Comparison of ENCODE assay signal across 9 mouse cellular contexts in the genomic region with DNA sequence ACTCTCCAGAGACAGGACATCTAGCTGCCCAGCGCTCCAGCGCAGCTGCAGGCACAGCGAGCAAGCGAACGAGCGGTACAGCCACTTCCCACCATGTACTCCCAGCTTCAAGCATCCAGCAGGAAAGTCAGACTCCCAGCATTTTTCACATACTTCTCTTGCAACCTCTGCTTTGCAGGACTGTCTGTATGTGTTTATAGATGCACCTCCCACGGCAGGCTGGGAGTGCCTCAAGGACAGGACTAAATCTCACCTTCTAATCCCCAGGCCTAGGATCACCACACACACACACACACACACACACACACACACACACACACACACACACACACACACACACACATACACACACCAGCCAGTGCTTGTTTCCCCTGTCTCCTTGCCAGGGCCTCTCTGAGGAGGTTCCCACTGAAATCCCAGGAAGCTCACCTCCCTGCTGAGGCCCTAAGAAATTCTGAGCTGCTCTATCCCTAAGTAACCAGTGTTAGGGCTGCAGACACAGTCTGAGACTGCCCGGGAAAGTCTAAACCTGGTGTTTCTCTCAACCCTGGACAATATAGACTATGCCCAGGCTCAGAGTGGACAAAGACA. TPM values are rescaled to one million over a fixed set of nuclear protein-coding genes. Genes with fewer than 3 reads are reported as not detected.
DNase-seq lines count a peak whose midpoint lies in the region; ATAC-seq lines count a peak whose summit lies in the region.
"Had no signal": no experiment of that assay in that cellular context is flagged by ENCODE, and none has a peak within 500 bp of the region (broad histone marks: within the 10 kb centered on the region; RNA-seq: fewer than 3 reads in every experiment).

No protein-coding gene starts in this region.

- H3K9ac ChIP-seq in hindbrain, embryonic 15.5 days, result 0 out of 2 replicates have a peak overlapping the region, but pooled peaks have one; percentile 25
- no peak overlapping the region for H3K9ac ChIP-seq in neural tube, embryonic 11.5 days (ENCODE audit: low read length)
- H3K9ac ChIP-seq: liver, embryonic 14.5 days had no signal

- 19% methylated on average over 8 of the region's 8 CpGs for WGBS in embryonic facial prominence, embryonic 10.5 days
- WGBS in hindbrain, embryonic 15.5 days, result 27% methylated on average over 8 of the region's 8 CpGs
- WGBS in neural tube, embryonic 11.5 days, result 40% methylated on average over 8 of the region's 8 CpGs

- peaks cover 96% of the 10 kb centered on the region for H3K4me1 ChIP-seq in embryonic facial prominence, embryonic 10.5 days
- peaks cover 86% of the 10 kb centered on the region for H3K4me1 ChIP-seq in hindbrain, embryonic 15.5 days (replicated peaks)
- H3K4me1 ChIP-seq in neural tube, embryonic 11.5 days (ENCODE audit: control insufficient read depth, insufficient read depth, low read length), result peaks cover 20% of the 10 kb centered on the region

- peaks cover 70% of the 10 kb centered on the region for H3K36me3 ChIP-seq in embryonic facial prominence, embryonic 10.5 days (replicated peaks)
- no peaks in the 10 kb centered on the region for H3K36me3 ChIP-seq in hindbrain, embryonic 15.5 days
- peaks cover 2% of the 10 kb centered on the region for H3K36me3 ChIP-seq in neural tube, embryonic 11.5 days (ENCODE audit: control insufficient read depth, insufficient read depth, low read length)

- peak overlapping the region; percentile 31; the same call in 1 of the 2 replicates for H3K4me3 ChIP-seq in embryonic facial prominence, embryonic 10.5 days
- H3K4me3 ChIP-seq in hindbrain, embryonic 15.5 days, result no peak overlapping the region
- no peak overlapping the region for H3K4me3 ChIP-seq in neural tube, embryonic 11.5 days (ENCODE audit: low read depth, low read length)

- no peaks in the 10 kb centered on the region for H3K9me3 ChIP-seq in embryonic facial prominence, embryonic 10.5 days
- H3K9me3 ChIP-seq in hindbrain, embryonic 15.5 days, result no peaks in the 10 kb centered on the region
- H3K9me3 ChIP-seq in neural tube, embryonic 11.5 days (ENCODE audit: control insufficient read depth, low read length), result no peaks in the 10 kb centered on the region

- peak overlapping the region; percentile 79 for H3K27ac ChIP-seq in embryonic facial prominence, embryonic 10.5 days (replicated peaks)
- peak overlapping the region; percentile 56 for H3K27ac ChIP-seq in hindbrain, embryonic 15.5 days (replicated peaks)
- peak overlapping the region; percentile 34; the same call in 1 of the 2 replicates for H3K27ac ChIP-seq in neural tube, embryonic 11.5 days (ENCODE audit: low read depth, low read length)
- H3K27ac ChIP-seq: liver, embryonic 14.5 days had no signal

- no peaks in the 10 kb centered on the region for H3K27me3 ChIP-seq in embryonic facial prominence, embryonic 10.5 days (replicated peaks; ENCODE audit: low read depth, poor library complexity, severe bottlenecking)
- no peaks in the 10 kb centered on the region for H3K27me3 ChIP-seq in hindbrain, embryonic 15.5 days
- H3K27me3 ChIP-seq in neural tube, embryonic 11.5 days (ENCODE audit: control insufficient read depth, insufficient read depth, low read length), result no peaks in the 10 kb centered on the region

- DNase-seq in kidney, adult 11 months, result peak; percentile 19
- no peak for DNase-seq in kidney, postnatal 14 days
- peak; percentile 31 for DNase-seq in embryonic facial prominence, embryonic 10.5 days (ENCODE audit: low spot score)
- DNase-seq in neural tube, embryonic 11.5 days (ENCODE audit: low spot score), result no peak
- no peak for DNase-seq in B cell, adult 2 months
- no peak for DNase-seq in MN1 (ENCODE audit: low spot score)
- no peak for DNase-seq in thymus, postnatal 14 days

- 0 out of 2 replicates have a peak overlapping the region, but pooled peaks have one; percentile 24 for H3K4me2 ChIP-seq in hindbrain, embryonic 15.5 days
- no peak overlapping the region; the same call in 1 of the 2 replicates for H3K4me2 ChIP-seq in neural tube, embryonic 11.5 days (ENCODE audit: low read depth)

- ATAC-seq in hindbrain, embryonic 15.5 days (ENCODE audit: low FRiP score, low read depth), result no peak
- no peak for ATAC-seq in neural tube, embryonic 11.5 days (ENCODE audit: insufficient read depth, low FRiP score, low TSS enrichment)

RNA-seq across cellular contexts. Expression of gene Kirrel, which starts 9.2 kb away (rescaled TPM):
- polyA plus RNA-seq in embryonic facial prominence, embryonic 10.5 days (2016; fragmentation: Nextera tagmentation; extraction: Ambion mirVana), result 17.4 and 18.4 TPM in 2 replicates
- polyA plus RNA-seq in hindbrain, embryonic 15.5 days (2015; fragmentation: Nextera tagmentation; extraction: Ambion mirVana), result 6.5 and 7.0 TPM in 2 replicates
- 10.1 and 11.0 TPM in 2 replicates for polyA plus RNA-seq in neural tube, embryonic 11.5 days (2014; fragmentation: Nextera tagmentation; extraction: Ambion mirVana)

Comparison
In these comparisons a context has a peak if more than half of its experiments do, and no peak if none do; other contexts are left out.
1. DNase-seq: peak in kidney, adult 11 months (single experiment) and embryonic facial prominence, embryonic 10.5 days (single experiment); none in kidney, postnatal 14 days (single experiment), neural tube, embryonic 11.5 days (single experiment), B cell, adult 2 months (0 of 2), MN1 (single experiment) and thymus, postnatal 14 days (single experiment).
2. Peak in every context shown above with its lines, with median percentiles within 50 percentile points of each other: H3K27ac ChIP-seq.